Mouse (Mus musculus): ENCODE measurements at regions not wholly inside any gene's neighbourhood (a gene's known extent, or its start where the extent isn't known, plus 50 kb on each side); places are given as distances from the start of the nearest gene placed in this dataset.

- Histone ChIP-seq H3K4me2 (replicated peaks; ENCODE audit: low read depth) (no peak overlapping the region), H3K4me3 (ENCODE audit: low read depth, low read length) (no peak overlapping the region), H3K36me3 (ENCODE audit: control insufficient read depth, insufficient read depth) (no peaks in the 10 kb centered on the region), H3K4me1 (replicated peaks; ENCODE audit: control insufficient read depth, insufficient read depth, low read length) (no peaks in the 10 kb centered on the region), H3K27me3 (replicated peaks; ENCODE audit: control insufficient read depth, insufficient read depth, low read length) (no peaks in the 10 kb centered on the region), H3K27ac (ENCODE audit: low read depth, low read length) (no peak overlapping the region), H3K9ac (ENCODE audit: low read depth, low read length) (no peak overlapping the region), H3K9me3 (ENCODE audit: control insufficient read depth) (no peaks in the 10 kb centered on the region)
- WGBS, result 71% methylated on average over 11 of the region's 11 CpGs
- no peak for ATAC-seq
- no peak for TF ChIP-seq CTCF (IDR thresholded peaks at IDR 0.05; ENCODE audit: low read depth)
These were observed 338.0 kb downstream of the Hs3st1 start for GRCm38 (mm10) chr5:39417121-39417844.

GRCm38 (mm10) chr5:39416597-39417023, 338.7 kb downstream of the Hs3st1 start:
- no peaks in the 10 kb centered on the region for H3K36me3 ChIP-seq (ENCODE audit: control insufficient read depth, insufficient read depth)
- no peak for ATAC-seq
- no peak overlapping the region for H3K27ac ChIP-seq (ENCODE audit: low read depth, low read length)
- 75% methylated on average over 2 of the region's 2 CpGs for WGBS
- no peak overlapping the region for H3K4me3 ChIP-seq (ENCODE audit: low read depth, low read length)
- H3K9ac ChIP-seq (ENCODE audit: low read depth, low read length), result no peak overlapping the region
- no peaks in the 10 kb centered on the region for H3K9me3 ChIP-seq (ENCODE audit: control insufficient read depth)
- H3K27me3 ChIP-seq (replicated peaks; ENCODE audit: control insufficient read depth, insufficient read depth, low read length), result no peaks in the 10 kb centered on the region
- H3K4me2 ChIP-seq (replicated peaks; ENCODE audit: low read depth), result no peak overlapping the region
- TF ChIP-seq CTCF (IDR thresholded peaks at IDR 0.05; ENCODE audit: low read depth), result no peak
- no peaks in the 10 kb centered on the region for H3K4me1 ChIP-seq (replicated peaks; ENCODE audit: control insufficient read depth, insufficient read depth, low read length)

GRCm38 (mm10) chr5:39412756-39413155, 342.5 kb downstream of the Hs3st1 start:
- Histone ChIP-seq H3K4me3 (ENCODE audit: low read depth, low read length) (no peak overlapping the region), H3K9me3 (ENCODE audit: control insufficient read depth) (no peaks in the 10 kb centered on the region), H3K27me3 (replicated peaks; ENCODE audit: control insufficient read depth, insufficient read depth, low read length) (no peaks in the 10 kb centered on the region), H3K27ac (ENCODE audit: low read depth, low read length) (no peak overlapping the region), H3K4me1 (replicated peaks; ENCODE audit: control insufficient read depth, insufficient read depth, low read length) (no peaks in the 10 kb centered on the region), H3K9ac (ENCODE audit: low read depth, low read length) (no peak overlapping the region), H3K4me2 (replicated peaks; ENCODE audit: low read depth) (no peak overlapping the region), H3K36me3 (ENCODE audit: control insufficient read depth, insufficient read depth) (no peaks in the 10 kb centered on the region)
- 66% methylated on average over 5 of the region's 5 CpGs for WGBS
- no peak for TF ChIP-seq CTCF (IDR thresholded peaks at IDR 0.05; ENCODE audit: low read depth)
- ATAC-seq, result no peak

- no peak for ATAC-seq
- H3K27ac ChIP-seq (ENCODE audit: low read depth, low read length), result no peak overlapping the region
- H3K4me1 ChIP-seq (replicated peaks; ENCODE audit: control insufficient read depth, insufficient read depth, low read length), result no peaks in the 10 kb centered on the region
- H3K9me3 ChIP-seq (ENCODE audit: control insufficient read depth), result no peaks in the 10 kb centered on the region
- no peaks in the 10 kb centered on the region for H3K27me3 ChIP-seq (replicated peaks; ENCODE audit: control insufficient read depth, insufficient read depth, low read length)
- H3K36me3 ChIP-seq (ENCODE audit: control insufficient read depth, insufficient read depth), result no peaks in the 10 kb centered on the region
- TF ChIP-seq CTCF (IDR thresholded peaks at IDR 0.05; ENCODE audit: low read depth), result no peak
- H3K4me2 ChIP-seq (replicated peaks; ENCODE audit: low read depth), result no peak overlapping the region
- H3K9ac ChIP-seq (ENCODE audit: low read depth, low read length), result no peak overlapping the region
- no peak overlapping the region for H3K4me3 ChIP-seq (ENCODE audit: low read depth, low read length)
These were observed 364.8 kb downstream of the Hs3st1 start for GRCm38 (mm10) chr5:39390391-39390987.

- WGBS, result 93% methylated on average over 2 of the region's 2 CpGs
- H3K4me3 ChIP-seq (ENCODE audit: low read depth, low read length), result no peak overlapping the region
- no peak overlapping the region for H3K27ac ChIP-seq (ENCODE audit: low read depth, low read length)
- H3K9me3 ChIP-seq (ENCODE audit: control insufficient read depth), result no peaks in the 10 kb centered on the region
- no peaks in the 10 kb centered on the region for H3K36me3 ChIP-seq (ENCODE audit: control insufficient read depth, insufficient read depth)
- no peaks in the 10 kb centered on the region for H3K4me1 ChIP-seq (replicated peaks; ENCODE audit: control insufficient read depth, insufficient read depth, low read length)
- no peak for ATAC-seq
- no peak for TF ChIP-seq CTCF (IDR thresholded peaks at IDR 0.05; ENCODE audit: low read depth)
- no peak overlapping the region for H3K9ac ChIP-seq (ENCODE audit: low read depth, low read length)
- no peak overlapping the region for H3K4me2 ChIP-seq (replicated peaks; ENCODE audit: low read depth)
- H3K27me3 ChIP-seq (replicated peaks; ENCODE audit: control insufficient read depth, insufficient read depth, low read length), result no peaks in the 10 kb centered on the region
These were observed 370.9 kb downstream of the Hs3st1 start for GRCm38 (mm10) chr5:39384410-39384809.

- Histone ChIP-seq H3K9me3 (ENCODE audit: control insufficient read depth) (no peaks in the 10 kb centered on the region), H3K4me1 (replicated peaks; ENCODE audit: control insufficient read depth, insufficient read depth, low read length) (no peaks in the 10 kb centered on the region), H3K4me3 (ENCODE audit: low read depth, low read length) (no peak overlapping the region), H3K27ac (ENCODE audit: low read depth, low read length) (no peak overlapping the region), H3K36me3 (ENCODE audit: control insufficient read depth, insufficient read depth) (no peaks in the 10 kb centered on the region), H3K4me2 (replicated peaks; ENCODE audit: low read depth) (no peak overlapping the region), H3K27me3 (replicated peaks; ENCODE audit: control insufficient read depth, insufficient read depth, low read length) (no peaks in the 10 kb centered on the region), H3K9ac (ENCODE audit: low read depth, low read length) (no peak overlapping the region)
- WGBS, result 84% methylated on average over 3 of the region's 3 CpGs
- no peak for TF ChIP-seq CTCF (IDR thresholded peaks at IDR 0.05; ENCODE audit: low read depth)
- ATAC-seq, result no peak
These were observed 381.1 kb downstream of the Hs3st1 start for GRCm38 (mm10) chr5:39374199-39374598.

Measured in intestine, postnatal 0 days (tissue).